Mouse (Mus musculus) liver, postnatal 0 days (tissue): ENCODE data around the gene Bag2.

ENCODE experiments used
- CTCF ChIP-seq: sonication (generic); IDR thresholded peaks from 2 replicates; pipeline ENCODE4 v1.5.1; 2016; ENCODE audit warnings: antibody characterized with exemption, low read depth
- EP300 ChIP-seq: IDR thresholded peaks from 2 replicates; pipeline ENCODE4 v1.6.1; 2016; ENCODE audit warnings: antibody characterized with exemption, low read depth, mild to moderate bottlenecking

DNA sequence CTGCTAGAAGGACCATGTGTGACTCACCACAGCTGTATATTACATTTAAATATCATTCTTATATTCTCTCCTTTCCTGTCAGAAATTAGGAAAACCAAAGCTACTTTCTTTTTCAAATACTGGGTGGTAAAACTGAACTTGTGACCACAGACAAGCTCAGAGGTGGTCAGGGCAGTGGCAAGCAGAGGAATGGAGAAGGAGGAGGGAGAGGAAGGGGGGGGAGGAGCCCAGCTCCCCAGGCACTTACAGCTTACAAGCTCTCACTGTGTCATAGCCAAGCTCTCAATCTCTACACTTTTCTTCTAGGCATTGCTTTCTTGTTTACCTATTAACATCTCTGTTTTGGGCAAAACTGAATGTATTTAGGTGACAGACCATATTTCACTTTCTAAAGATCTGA, 11.2 kb upstream of the Bag2 start:
- no peak for TF ChIP-seq CTCF
- TF ChIP-seq EP300: no peak
